ENCODE assay signal across 17 mouse cellular contexts in genomic region chr8:122638601-122639000, GRCm38 (mm10). TPM values are rescaled to one million over a fixed set of nuclear protein-coding genes. Genes with fewer than 3 reads are reported as not detected.
DNase-seq lines count a peak whose midpoint lies in the region; ATAC-seq and TF ChIP-seq lines count a peak whose summit lies in the region.
"Had no signal": no experiment of that assay in that cellular context is flagged by ENCODE, and none has a peak within 500 bp of the region (broad histone marks: within the 10 kb centered on the region; RNA-seq: fewer than 3 reads in every experiment).

No protein-coding gene starts in this region.

- no peak overlapping the region for H3K4me2 ChIP-seq in midbrain, embryonic 14.5 days (ENCODE audit: low read length)
- no peak overlapping the region for H3K4me2 ChIP-seq in hindbrain, embryonic 11.5 days (replicated peaks; ENCODE audit: low read depth, low read length)
- H3K4me2 ChIP-seq: heart, embryonic 15.5 days; liver, embryonic 15.5 days had no signal

- H3K4me1 ChIP-seq in midbrain, embryonic 10.5 days: peaks cover 44% of the 10 kb centered on the region
- H3K4me1 ChIP-seq in midbrain, embryonic 14.5 days (ENCODE audit: control insufficient read depth, insufficient read depth, low read length): peaks cover 3% of the 10 kb centered on the region; the same call in 1 of the 2 replicates
- peaks cover 53% of the 10 kb centered on the region for H3K4me1 ChIP-seq in cerebellum, adult 2 months (ENCODE audit: control insufficient read depth, insufficient read depth, low read length)
- peaks cover 3% of the 10 kb centered on the region; the same call in 1 of the 2 replicates for H3K4me1 ChIP-seq in hindbrain, embryonic 11.5 days (replicated peaks; ENCODE audit: control insufficient read depth, insufficient read depth, low read length)

- H3K27me3 ChIP-seq in midbrain, embryonic 10.5 days (ENCODE audit: low read depth, poor library complexity, severe bottlenecking): 0 out of 2 replicates have a peak, but pooled peaks cover 4% of the 10 kb centered on the region
- no peaks in the 10 kb centered on the region for H3K27me3 ChIP-seq in midbrain, embryonic 14.5 days (ENCODE audit: control insufficient read depth, insufficient read depth, low read length)
- no peaks in the 10 kb centered on the region for H3K27me3 ChIP-seq in cerebellum, adult 2 months (ENCODE audit: control insufficient read depth, insufficient read depth, low read length)
- no peaks in the 10 kb centered on the region for H3K27me3 ChIP-seq in hindbrain, embryonic 11.5 days (ENCODE audit: control insufficient read depth, insufficient read depth, low read length)
- H3K27me3 ChIP-seq: heart, embryonic 15.5 days; liver, embryonic 15.5 days had no signal

- no peak for TF ChIP-seq POLR2A in cerebellum, adult 2 months (IDR thresholded peaks at IDR 0.05; ENCODE audit: borderline replicate concordance, insufficient read depth, low read length)

- H3K27ac ChIP-seq in midbrain, embryonic 10.5 days (replicated peaks): peak overlapping the region; percentile 42
- no peak overlapping the region for H3K27ac ChIP-seq in midbrain, embryonic 14.5 days (replicated peaks; ENCODE audit: low read depth, low read length)
- H3K27ac ChIP-seq in cerebellum, adult 2 months (ENCODE audit: insufficient read depth, low read length): 0 out of 2 replicates have a peak overlapping the region, but pooled peaks have one; percentile 2
- 0 out of 2 replicates have a peak overlapping the region, but pooled peaks have one; percentile 0 for H3K27ac ChIP-seq in hindbrain, embryonic 11.5 days (ENCODE audit: low read depth, low read length)
- H3K27ac ChIP-seq: heart, embryonic 15.5 days; liver, embryonic 15.5 days had no signal

- H3K36me3 ChIP-seq in midbrain, embryonic 10.5 days: peaks cover 11% of the 10 kb centered on the region; the same call in 1 of the 2 replicates
- peaks cover 65% of the 10 kb centered on the region for H3K36me3 ChIP-seq in midbrain, embryonic 14.5 days (ENCODE audit: control insufficient read depth, insufficient read depth, low read length)
- H3K36me3 ChIP-seq in hindbrain, embryonic 11.5 days (ENCODE audit: control insufficient read depth, insufficient read depth, low read length): no peaks in the 10 kb centered on the region

- 83% methylated on average over 16 of the region's 16 CpGs for WGBS in midbrain, embryonic 10.5 days
- 72% methylated on average over 16 of the region's 16 CpGs for WGBS in midbrain, embryonic 14.5 days
- WGBS in cerebellum, adult 2 months: 14% methylated on average over 16 of the region's 16 CpGs
- 66% methylated on average over 16 of the region's 16 CpGs for WGBS in hindbrain, embryonic 11.5 days

- ATAC-seq in midbrain, embryonic 14.5 days (ENCODE audit: low FRiP score, low TSS enrichment): no peak
- ATAC-seq in hindbrain, embryonic 11.5 days (ENCODE audit: low FRiP score): peak; percentile 39; the same call in 1 of the 2 replicates
- no peak for ATAC-seq in monocyte, adult 5-6 weeks (replicated peaks; ENCODE audit: insufficient number of reproducible peaks, low FRiP score, low TSS enrichment, poor library complexity, severe bottlenecking)
- ATAC-seq: intestine, embryonic 16.5 days had no signal

- no peak for DNase-seq in midbrain, embryonic 10.5 days (ENCODE audit: low spot score)
- DNase-seq in midbrain, embryonic 14.5 days: no peak
- DNase-seq in cerebellum, adult 2 months: peak; percentile 66 to 68
- no peak for DNase-seq in hindbrain, embryonic 11.5 days (ENCODE audit: low spot score)
- DNase-seq in retina, embryonic 14.5 days (ENCODE audit: low spot score): peak; percentile 26
- no peak for DNase-seq in B cell, adult 2 months
- DNase-seq in thymus, postnatal 0 days (ENCODE audit: low spot score): no peak
- DNase-seq: gastrocnemius, postnatal 14 days had no signal

- no peak for TF ChIP-seq CTCF in cerebellum, adult 2 months (IDR thresholded peaks at IDR 0.05; ENCODE audit: borderline replicate concordance, insufficient read depth, low read depth, low read length)

- H3K9ac ChIP-seq in midbrain, embryonic 14.5 days (replicated peaks; ENCODE audit: low read length): no peak overlapping the region
- no peak overlapping the region; the same call in 1 of the 2 replicates for H3K9ac ChIP-seq in hindbrain, embryonic 11.5 days (ENCODE audit: low read depth, low read length)
- H3K9ac ChIP-seq: heart, embryonic 15.5 days; liver, embryonic 15.5 days had no signal

- H3K9me3 ChIP-seq in midbrain, embryonic 10.5 days (replicated peaks): no peaks in the 10 kb centered on the region
- H3K9me3 ChIP-seq in midbrain, embryonic 14.5 days (ENCODE audit: control insufficient read depth, low read length): no peaks in the 10 kb centered on the region
- H3K9me3 ChIP-seq in hindbrain, embryonic 11.5 days (ENCODE audit: control insufficient read depth, low read length): no peaks in the 10 kb centered on the region
- H3K9me3 ChIP-seq: heart, embryonic 15.5 days; liver, embryonic 15.5 days had no signal

- H3K4me3 ChIP-seq in midbrain, embryonic 10.5 days: no peak overlapping the region
- H3K4me3 ChIP-seq in midbrain, embryonic 14.5 days (replicated peaks; ENCODE audit: low read depth, low read length): no peak overlapping the region
- H3K4me3 ChIP-seq in cerebellum, adult 2 months (replicated peaks; ENCODE audit: insufficient read depth, low read depth, low read length): no peak overlapping the region
- H3K4me3 ChIP-seq in hindbrain, embryonic 11.5 days (ENCODE audit: low read depth, low read length): no peak overlapping the region
- H3K4me3 ChIP-seq: erythroblast, embryonic 14.5 days; heart, embryonic 15.5 days; liver, embryonic 15.5 days had no signal

RNA-seq across cellular contexts. Expression of gene Pabpn1l, which starts 16.1 kb away (rescaled TPM):
- not detected in 2 replicates for polyA plus RNA-seq in midbrain, embryonic 10.5 days (2016; fragmentation: Nextera tagmentation; extraction: Ambion mirVana)
- not detected in 2 replicates for polyA plus RNA-seq in midbrain, embryonic 14.5 days (2014; fragmentation: Nextera tagmentation; extraction: Ambion mirVana)
- polyA plus RNA-seq in cerebellum, adult 2 months (2012; rRNA removed): not detected in 2 replicates
- polyA plus RNA-seq in hindbrain, embryonic 11.5 days (2014; fragmentation: Nextera tagmentation; extraction: Ambion mirVana): not detected in 2 replicates
- not detected in 3 replicates for total RNA-seq in monocyte, adult 5-6 weeks (2017)
- polyA plus RNA-seq in thymus, postnatal 0 days (2015; fragmentation: Nextera tagmentation; extraction: Ambion mirVana): 0.36 and 0.43 TPM in 2 replicates
- total RNA-seq: adrenal gland, postnatal 4 days; gastrocnemius, postnatal 14 days; layer of hippocampus, adult 18-20 months; left cerebral cortex, postnatal 25 days had no signal
- polyA plus RNA-seq: erythroblast, embryonic 14.5 days; heart, embryonic 15.5 days; intestine, embryonic 16.5 days; liver, embryonic 15.5 days; testis, adult 2 months had no signal

RNA-seq across cellular contexts. Expression of gene Trappc2l, which starts 27.2 kb away (rescaled TPM):
- 51.0 and 61.2 TPM in 2 replicates for polyA plus RNA-seq in midbrain, embryonic 10.5 days (2016; fragmentation: Nextera tagmentation; extraction: Ambion mirVana)
- 107 and 158 TPM in 2 replicates for polyA plus RNA-seq in midbrain, embryonic 14.5 days (2014; fragmentation: Nextera tagmentation; extraction: Ambion mirVana)
- polyA plus RNA-seq in cerebellum, adult 2 months (2012; rRNA removed): 199 and 206 TPM in 2 replicates
- 48.3 and 60.2 TPM in 2 replicates for polyA plus RNA-seq in hindbrain, embryonic 11.5 days (2014; fragmentation: Nextera tagmentation; extraction: Ambion mirVana)
- total RNA-seq in monocyte, adult 5-6 weeks (2017): 19.5 to 35.7 TPM (median 20.3 TPM) in 3 replicates
- polyA plus RNA-seq in thymus, postnatal 0 days (2015; fragmentation: Nextera tagmentation; extraction: Ambion mirVana): 52.9 and 56.9 TPM in 2 replicates

RNA-seq across cellular contexts. Expression of gene Galns, which starts 27.3 kb away (rescaled TPM):
- polyA plus RNA-seq in midbrain, embryonic 10.5 days (2016; fragmentation: Nextera tagmentation; extraction: Ambion mirVana): 6.6 and 7.7 TPM in 2 replicates
- polyA plus RNA-seq in midbrain, embryonic 14.5 days (2014; fragmentation: Nextera tagmentation; extraction: Ambion mirVana): 5.5 and 6.3 TPM in 2 replicates
- polyA plus RNA-seq in cerebellum, adult 2 months (2012; rRNA removed): 8.5 and 8.7 TPM in 2 replicates
- 4.7 and 6.2 TPM in 2 replicates for polyA plus RNA-seq in hindbrain, embryonic 11.5 days (2014; fragmentation: Nextera tagmentation; extraction: Ambion mirVana)
- 9.9 to 15.0 TPM (median 12.4 TPM) in 3 replicates for total RNA-seq in monocyte, adult 5-6 weeks (2017)
- 10.5 and 11.7 TPM in 2 replicates for polyA plus RNA-seq in thymus, postnatal 0 days (2015; fragmentation: Nextera tagmentation; extraction: Ambion mirVana)

Comparison
In these comparisons a context has a peak if more than half of its experiments do, and no peak if none do; other contexts are left out.
1. DNase-seq: peak in cerebellum, adult 2 months (2 of 2) and retina, embryonic 14.5 days (single experiment); none in midbrain, embryonic 10.5 days (single experiment), midbrain, embryonic 14.5 days (single experiment), hindbrain, embryonic 11.5 days (single experiment), B cell, adult 2 months (0 of 2) and thymus, postnatal 0 days (single experiment).